Mouse (Mus musculus) ES-Bruce4 (cell line): Measurements from ENCODE around the gene Avp.

Experiments
- CTCF ChIP-seq: IDR thresholded peaks from one replicate; pipeline ENCODE4 v1.8.1; 2011; ENCODE audit warnings: low read depth, low read length
- EP300 ChIP-seq: IDR thresholded peaks from 2 replicates; pipeline ENCODE4 v1.6.1; 2011; ENCODE audit warnings: low read depth, low read length; ENCODE audit not compliant: insufficient read depth

GRCm38 (mm10) chr2:130564983-130565382, 17.4 kb downstream of the Avp start:
- no peak for TF ChIP-seq EP300
- TF ChIP-seq CTCF = no peak
